Mouse (Mus musculus) G1E (cell line): ENCODE measurements around the gene Tedc2.

ENCODE experiments used
- CTCF ChIP-seq: IDR thresholded peaks from 2 replicates; pipeline ENCODE4 v1.5.1; 2012; ENCODE audit warnings: low read depth, low read length, inconsistent platforms, mixed read lengths
- POLR2AphosphoS5 ChIP-seq: IDR thresholded peaks from 2 replicates; pipeline ENCODE4 v1.6.1; 2012; ENCODE audit warnings: low read depth, low read length, inconsistent platforms; ENCODE audit not compliant: insufficient replicate concordance

DNA sequence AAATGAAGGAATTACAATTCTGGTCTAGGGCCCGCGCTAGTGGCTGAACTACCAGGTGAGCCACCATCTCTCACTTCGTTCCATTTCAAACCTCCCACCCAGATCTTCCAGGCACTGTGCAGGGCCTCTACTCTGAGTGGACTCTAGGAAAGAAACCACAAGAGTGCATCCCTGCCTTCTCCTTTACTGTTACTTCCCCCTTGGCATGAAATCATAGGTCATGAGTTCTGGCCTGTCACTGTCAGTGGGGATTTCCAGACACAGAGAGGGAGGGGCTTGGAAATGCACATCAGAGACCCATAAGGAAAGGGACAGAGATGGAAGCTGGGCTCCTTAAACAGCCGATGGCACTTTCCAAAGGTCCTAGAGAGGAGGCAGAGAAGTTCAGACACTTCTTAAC lies 48.9 kb downstream of the Tedc2 start:
- TF ChIP-seq CTCF (no peak), POLR2AphosphoS5 (no peak)
